8 mouse cellular contexts compared by ENCODE assay signal in the genomic region with DNA sequence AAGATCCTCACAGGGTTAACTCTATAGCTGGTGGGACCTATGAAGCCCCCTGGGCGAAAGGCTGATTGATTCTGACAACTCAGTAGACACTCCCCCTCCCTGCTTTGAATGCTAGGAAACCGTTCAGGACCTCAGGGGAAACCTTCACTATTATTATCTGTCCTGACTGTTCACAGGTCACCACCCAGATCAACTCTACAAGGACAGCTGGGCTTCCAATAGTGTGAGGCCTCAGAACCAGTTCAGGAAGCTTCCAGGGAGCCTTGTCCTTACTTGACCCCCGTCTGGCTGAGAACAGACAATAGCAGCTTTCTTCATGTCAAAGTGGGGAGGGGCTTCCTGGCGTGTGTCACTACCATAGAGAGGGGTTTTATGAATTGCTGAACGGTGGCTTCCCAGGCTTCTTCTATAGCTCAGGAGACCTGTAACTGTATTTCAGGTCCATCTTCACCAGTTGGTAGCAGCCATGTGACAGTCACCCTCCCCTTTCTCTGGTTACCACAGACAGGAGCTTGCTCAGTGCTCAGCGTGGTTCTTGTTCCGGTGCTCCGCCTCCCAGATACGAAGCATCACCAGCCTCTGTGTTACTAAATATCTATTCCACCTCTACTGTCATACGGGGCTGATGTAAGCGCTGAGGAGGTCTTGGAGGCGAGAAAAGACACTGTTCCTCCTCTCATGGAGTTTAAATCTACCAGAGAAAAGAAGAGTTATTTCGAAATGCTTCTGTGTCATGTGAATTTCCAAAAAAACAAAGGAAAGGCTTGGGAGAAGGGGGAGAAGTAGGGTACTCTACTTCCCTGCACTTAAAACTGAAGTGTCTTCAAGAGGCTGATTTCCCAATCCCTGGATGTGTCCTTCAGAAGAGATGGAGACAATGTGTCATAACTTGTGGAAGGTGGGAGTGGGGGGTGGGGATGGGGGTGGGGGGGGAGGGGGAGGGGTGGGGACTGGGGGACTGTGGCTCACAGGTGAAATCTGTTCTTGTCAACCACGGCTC.
DNase-seq lines count a peak whose midpoint lies in the region; ATAC-seq and TF ChIP-seq lines count a peak whose summit lies in the region.

No protein-coding gene starts in this region.

- 0 out of 2 replicates have a peak, but pooled peaks have one; percentile 20 for TF ChIP-seq POLR2A in lung, adult 2 months (IDR thresholded peaks at IDR 0.05; ENCODE audit: borderline replicate concordance, extremely low read depth, low read depth, low read length)

- H3K36me3 ChIP-seq in intestine, embryonic 15.5 days: no peaks in the 10 kb centered on the region
- H3K36me3 ChIP-seq in neural tube, embryonic 11.5 days (ENCODE audit: control insufficient read depth, insufficient read depth, low read length): no peaks in the 10 kb centered on the region

- H3K4me1 ChIP-seq in intestine, embryonic 15.5 days (replicated peaks): no peaks in the 10 kb centered on the region; the same call in 1 of the 2 replicates
- peaks cover 11% of the 10 kb centered on the region for H3K4me1 ChIP-seq in lung, adult 2 months (ENCODE audit: control insufficient read depth, insufficient read depth, low read length)
- 0 out of 2 replicates have a peak, but pooled peaks cover 7% of the 10 kb centered on the region for H3K4me1 ChIP-seq in neural tube, embryonic 11.5 days (ENCODE audit: control insufficient read depth, insufficient read depth, low read length)

- no peak for TF ChIP-seq CTCF in lung, adult 2 months (IDR thresholded peaks at IDR 0.05; ENCODE audit: insufficient read depth, low read length)

- no peak overlapping the region for H3K9ac ChIP-seq in intestine, embryonic 15.5 days
- H3K9ac ChIP-seq in neural tube, embryonic 11.5 days (ENCODE audit: low read length): 0 out of 2 replicates have a peak overlapping the region, but pooled peaks have one; percentile 18

- H3K4me2 ChIP-seq in intestine, embryonic 15.5 days (replicated peaks): peak overlapping the region; percentile 34; the same call in 1 of the 2 replicates
- peak overlapping the region; percentile 34 for H3K4me2 ChIP-seq in neural tube, embryonic 11.5 days (ENCODE audit: low read depth)

- ATAC-seq in intestine, embryonic 15.5 days: peak; percentile 47
- ATAC-seq in neural tube, embryonic 11.5 days (ENCODE audit: insufficient read depth, low FRiP score, low TSS enrichment): peak; percentile 35; the same call in 1 of the 2 replicates

- no peaks in the 10 kb centered on the region for H3K9me3 ChIP-seq in intestine, embryonic 15.5 days
- peaks cover 3% of the 10 kb centered on the region; the same call in 1 of the 2 replicates for H3K9me3 ChIP-seq in neural tube, embryonic 11.5 days (ENCODE audit: control insufficient read depth, low read length)

- 37% methylated on average over 14 of the region's 14 CpGs for WGBS in intestine, embryonic 15.5 days
- 16% methylated on average over 14 of the region's 14 CpGs for WGBS in lung, adult 2 months
- WGBS in neural tube, embryonic 11.5 days: 27% methylated on average over 14 of the region's 14 CpGs

- no peak overlapping the region for H3K4me3 ChIP-seq in intestine, embryonic 15.5 days (replicated peaks)
- no peak overlapping the region for H3K4me3 ChIP-seq in lung, adult 2 months (replicated peaks; ENCODE audit: extremely low read depth, low read depth, low read length)
- no peak overlapping the region for H3K4me3 ChIP-seq in neural tube, embryonic 11.5 days (ENCODE audit: low read depth, low read length)

- H3K27ac ChIP-seq in intestine, embryonic 15.5 days: no peak overlapping the region
- H3K27ac ChIP-seq in neural tube, embryonic 11.5 days (ENCODE audit: low read depth, low read length): no peak overlapping the region

- H3K27me3 ChIP-seq in intestine, embryonic 15.5 days (replicated peaks): no peaks in the 10 kb centered on the region
- no peaks in the 10 kb centered on the region for H3K27me3 ChIP-seq in neural tube, embryonic 11.5 days (ENCODE audit: control insufficient read depth, insufficient read depth, low read length)

- DNase-seq in cerebellum, postnatal 10 days: peak; percentile 67 to 68
- DNase-seq in cerebellum, postnatal 36 days: no peak
- DNase-seq in adrenal gland, postnatal 36 days: peak; percentile 38 to 53
- peak; percentile 99 for DNase-seq in heart, adult 11 months
- DNase-seq in lung, adult 2 months: peak; percentile 51
- peak; percentile 60 for DNase-seq in neural tube, embryonic 11.5 days (ENCODE audit: low spot score)
- DNase-seq in urinary bladder, postnatal 25 days (ENCODE audit: low spot score): no peak

Comparison
In these comparisons a context has a peak if more than half of its experiments do, and no peak if none do; other contexts are left out.
1. DNase-seq: peak in cerebellum, postnatal 10 days (2 of 2), adrenal gland, postnatal 36 days (2 of 2), heart, adult 11 months (single experiment), lung, adult 2 months (single experiment) and neural tube, embryonic 11.5 days (single experiment); none in cerebellum, postnatal 36 days (0 of 2) and urinary bladder, postnatal 25 days (single experiment).